Mouse (Mus musculus): Measurements from ENCODE around the gene Zfp444.

DNA sequence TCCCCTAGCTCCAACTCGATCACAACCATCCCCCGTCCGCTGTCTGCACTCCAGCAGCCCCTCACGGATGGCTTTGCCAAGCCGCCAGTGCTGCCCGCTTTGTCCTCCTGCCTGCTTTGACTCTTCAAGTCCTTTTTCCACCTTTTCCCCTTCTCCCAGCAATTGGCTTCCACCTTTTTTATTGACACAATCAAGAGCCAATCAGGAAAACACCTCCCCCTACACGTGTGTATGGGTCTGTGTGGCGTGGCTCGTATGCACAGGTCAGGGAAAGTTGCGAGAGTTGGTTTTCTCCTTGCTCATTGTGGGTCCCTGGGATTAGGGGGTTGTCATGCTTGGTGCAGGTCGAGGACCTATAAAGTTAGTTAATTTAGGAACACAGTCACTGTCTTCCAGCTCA, 67.8 kb downstream of the Zfp444 start:
- TF ChIP-seq CTCF (IDR thresholded peaks at IDR 0.05; ENCODE audit: control insufficient read depth, insufficient read depth, insufficient read length) (no peak), MYOG (IDR thresholded peaks at IDR 0.05; ENCODE audit: control insufficient read depth, extremely low read depth, insufficient read length) (no peak), USF1 (IDR thresholded peaks at IDR 0.05; ENCODE audit: low read depth) (no peak), MAX (IDR thresholded peaks at IDR 0.05) (no peak)
